Mouse (Mus musculus) heart, adult 2 months (tissue): ENCODE data around the gene Cdh3.

Experiments
- CTCF ChIP-seq: fragments of 200-600 bp; IDR thresholded peaks from 2 replicates; pipeline ENCODE4 v1.8.1; 2022; ENCODE audit warnings: antibody characterized with exemption, mild to moderate bottlenecking, moderate library complexity
- EP300 ChIP-seq: fragments of 200-500 bp; IDR thresholded peaks from 2 replicates; pipeline ENCODE4 v1.6.1; 2011; ENCODE audit warnings: low read depth, low read length, control low read depth; ENCODE audit not compliant: insufficient read depth
- POLR2A ChIP-seq: fragments of 200-500 bp; IDR thresholded peaks from 2 replicates; pipeline ENCODE4 v1.6.1; 2011; ENCODE audit warnings: mild to moderate bottlenecking, low read depth, low read length, control low read depth; ENCODE audit not compliant: insufficient read depth

DNA sequence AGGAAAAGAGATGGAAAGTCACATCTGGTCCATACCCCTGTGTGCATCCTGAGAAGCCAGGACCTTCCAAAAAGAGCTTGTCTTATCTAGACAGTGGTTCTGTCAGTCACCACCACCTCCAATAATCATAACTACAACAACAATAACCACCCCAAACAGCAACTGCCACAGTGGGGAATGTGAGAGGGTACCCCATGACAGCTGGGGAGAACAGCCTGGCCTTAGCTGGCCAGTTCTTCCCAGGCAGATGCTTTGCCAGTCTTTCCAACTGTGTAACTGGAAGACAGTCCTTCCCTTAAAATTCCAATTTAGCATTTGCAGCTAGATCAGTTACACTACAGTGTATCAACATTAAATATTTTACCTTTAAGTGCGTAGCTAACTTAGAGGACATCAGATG, 40.2 kb downstream of the Cdh3 start:
- TF ChIP-seq CTCF (no peak), POLR2A (no peak), EP300 (no peak)
